Mouse (Mus musculus) lung, adult 18-20 months (tissue): ENCODE results near the gene Dhx30.
"Not testable (repeated sequence)": the region's sequence is repeated elsewhere in the genome, so short reads cannot be mapped to it uniquely, and the experiment has no call there.

Source experiments
- DNase-seq, 2 experiments: peaks; one replicate each; pipeline ENCODE4 v3.0.0; 2022; ENCODE audit warnings: mixed read lengths in 2 of 2

Gene Dhx30

GRCm38 (mm10) chr9:110117779-110118139 lies at the start of gene Dhx30:
TSS of gene Dhx30 (minus strand) at chr9:110117830.
- DNase-seq = no peak

- no peak for DNase-seq
These were observed 45.4 kb upstream of the Dhx30 start for GRCm38 (mm10) chr9:110163071-110163470.

- DNase-seq = no peak
These were observed 44.8 kb upstream of the Dhx30 start for GRCm38 (mm10) chr9:110162441-110162840.

GRCm38 (mm10) chr9:110160486-110160885 lies 42.9 kb upstream of the Dhx30 start:
- DNase-seq = not testable (repeated sequence)

- no peak for DNase-seq
These were observed 41.4 kb upstream of the Dhx30 start for GRCm38 (mm10) chr9:110159036-110159435.

- DNase-seq = no peak
These were observed 31.0 kb upstream of the Dhx30 start for GRCm38 (mm10) chr9:110148598-110148997.

GRCm38 (mm10) chr9:110142097-110142496 lies 24.5 kb upstream of the Dhx30 start:
- no peak for DNase-seq

- no peak for DNase-seq
These were observed 21.5 kb upstream of the Dhx30 start for GRCm38 (mm10) chr9:110139119-110139518.

GRCm38 (mm10) chr9:110134176-110134575 lies 16.5 kb upstream of the Dhx30 start:
- no peak for DNase-seq

GRCm38 (mm10) chr9:110132921-110133320 lies 15.3 kb upstream of the Dhx30 start:
- DNase-seq = no peak

- DNase-seq = peak in 1 of 2 experiments; percentile 51
These were observed 14.6 kb upstream of the Dhx30 start for GRCm38 (mm10) chr9:110132201-110132605.

- peak; percentile 99 for DNase-seq
These were observed 14.0 kb upstream of the Dhx30 start for GRCm38 (mm10) chr9:110131525-110132197.

- no peak for DNase-seq
These were observed 13.4 kb upstream of the Dhx30 start for GRCm38 (mm10) chr9:110130896-110131524.

- not testable (repeated sequence) for DNase-seq
These were observed 6.4 kb upstream of the Dhx30 start for GRCm38 (mm10) chr9:110124008-110124540.

- no peak for DNase-seq
These were observed 5.7 kb upstream of the Dhx30 start for GRCm38 (mm10) chr9:110123322-110123721.

GRCm38 (mm10) chr9:110121424-110121823 lies 3.8 kb upstream of the Dhx30 start:
- no peak for DNase-seq

GRCm38 (mm10) chr9:110118249-110118648 lies 619 bp upstream of the Dhx30 start:
- no peak for DNase-seq

GRCm38 (mm10) chr9:110116977-110117778 lies 452 bp downstream of the Dhx30 start, which contains the start of gene Smarcc1:
TSS of gene Smarcc1 (plus strand) at chr9:110117708.
- DNase-seq = peak; percentile 88

- DNase-seq = no peak
These were observed 1.2 kb downstream of the Dhx30 start for GRCm38 (mm10) chr9:110116353-110116976.

GRCm38 (mm10) chr9:110100627-110101600 lies 16.7 kb downstream of the Dhx30 start:
- DNase-seq = peak; percentile 89 to 93

- DNase-seq = no peak
These were observed 19.8 kb downstream of the Dhx30 start for GRCm38 (mm10) chr9:110097791-110098190.

- no peak for DNase-seq
These were observed 22.9 kb downstream of the Dhx30 start for GRCm38 (mm10) chr9:110094761-110095160.
